ENCODE assay signal across 7 mouse cellular contexts in genomic region chr7:81344544-81345446, GRCm38 (mm10). TPM values are rescaled to one million over a fixed set of nuclear protein-coding genes. Genes with fewer than 3 reads are reported as not detected.
DNase-seq lines count a peak whose midpoint lies in the region; ATAC-seq and TF ChIP-seq lines count a peak whose summit lies in the region.

Rps17 (minus strand) TSS chr7:81345254.

- peak; percentile 97 for DNase-seq in adrenal gland, postnatal 25 days
- DNase-seq in heart, adult 18-20 months: peak; percentile 96 to 98
- peak; percentile 97 for DNase-seq in kidney, adult 2 months
- DNase-seq in spleen, adult 2 months (ENCODE audit: low read depth in 1 of 2, low spot score in 2 of 2): peak; percentile 91

- peaks cover 17% of the 10 kb centered on the region for H3K4me1 ChIP-seq in embryonic facial prominence, embryonic 12.5 days
- peaks cover 16% of the 10 kb centered on the region; the same call in 1 of the 2 replicates for H3K4me1 ChIP-seq in kidney, adult 2 months (ENCODE audit: control insufficient read depth, insufficient read depth, low read length)
- peaks cover 21% of the 10 kb centered on the region for H3K4me1 ChIP-seq in limb, embryonic 12.5 days (replicated peaks)
- peaks cover 29% of the 10 kb centered on the region for H3K4me1 ChIP-seq in midbrain, embryonic 15.5 days
- peaks cover 11% of the 10 kb centered on the region; the same call in 1 of the 2 replicates for H3K4me1 ChIP-seq in spleen, adult 2 months (ENCODE audit: control insufficient read depth, insufficient read depth, insufficient read length)

- no peaks in the 10 kb centered on the region for H3K27me3 ChIP-seq in embryonic facial prominence, embryonic 12.5 days
- H3K27me3 ChIP-seq in kidney, adult 2 months (replicated peaks; ENCODE audit: control insufficient read depth, insufficient read depth, low read length): no peaks in the 10 kb centered on the region
- no peaks in the 10 kb centered on the region; the same call in 1 of the 2 replicates for H3K27me3 ChIP-seq in limb, embryonic 12.5 days
- H3K27me3 ChIP-seq in midbrain, embryonic 15.5 days (replicated peaks): no peaks in the 10 kb centered on the region
- H3K27me3 ChIP-seq in spleen, adult 2 months (ENCODE audit: control insufficient read depth, insufficient read depth, low read length): no peaks in the 10 kb centered on the region

- ATAC-seq in embryonic facial prominence, embryonic 12.5 days (ENCODE audit: insufficient number of reproducible peaks, insufficient read depth, low FRiP score, low TSS enrichment): peak; percentile 81
- peak; percentile 79 for ATAC-seq in limb, embryonic 12.5 days (ENCODE audit: insufficient number of reproducible peaks, insufficient read depth, low FRiP score, low TSS enrichment, low read depth)
- peak; percentile 92 for ATAC-seq in midbrain, embryonic 15.5 days (replicated peaks)

- peak within 1 kb of the TSS; percentile 100 for H3K9ac ChIP-seq in embryonic facial prominence, embryonic 12.5 days
- peak within 1 kb of the TSS; percentile 99 for H3K9ac ChIP-seq in limb, embryonic 12.5 days (replicated peaks)
- H3K9ac ChIP-seq in midbrain, embryonic 15.5 days: peak within 1 kb of the TSS; percentile 96

- H3K9me3 ChIP-seq in embryonic facial prominence, embryonic 12.5 days: no peaks in the 10 kb centered on the region
- no peaks in the 10 kb centered on the region; the same call in 1 of the 2 replicates for H3K9me3 ChIP-seq in limb, embryonic 12.5 days
- no peaks in the 10 kb centered on the region for H3K9me3 ChIP-seq in midbrain, embryonic 15.5 days

- TF ChIP-seq POLR2A in kidney, adult 2 months (IDR thresholded peaks at IDR 0.05; ENCODE audit: low read depth, low read length): peak; percentile 51
- TF ChIP-seq POLR2A in spleen, adult 2 months (IDR thresholded peaks at IDR 0.05; ENCODE audit: low read depth, low read length): peak; percentile 64

- under 1% methylated on average over 85 of the region's 85 CpGs for WGBS in embryonic facial prominence, embryonic 12.5 days
- under 1% methylated on average over 85 of the region's 85 CpGs for WGBS in kidney, adult 2 months
- under 1% methylated on average over 84 of the region's 85 CpGs for WGBS in limb, embryonic 12.5 days
- WGBS in midbrain, embryonic 15.5 days: under 1% methylated on average over 84 of the region's 85 CpGs
- WGBS in spleen, adult 2 months: under 1% methylated on average over 85 of the region's 85 CpGs

- peaks cover 37% of the 10 kb centered on the region for H3K36me3 ChIP-seq in embryonic facial prominence, embryonic 12.5 days
- H3K36me3 ChIP-seq in kidney, adult 2 months (ENCODE audit: control insufficient read depth, insufficient read depth, low read length): peaks cover 4% of the 10 kb centered on the region; the same call in 1 of the 2 replicates
- peaks cover 42% of the 10 kb centered on the region for H3K36me3 ChIP-seq in limb, embryonic 12.5 days
- H3K36me3 ChIP-seq in midbrain, embryonic 15.5 days (replicated peaks): peaks cover 17% of the 10 kb centered on the region; the same call in 1 of the 2 replicates
- H3K36me3 ChIP-seq in spleen, adult 2 months (ENCODE audit: control insufficient read depth, insufficient read depth, low read length): peaks cover 21% of the 10 kb centered on the region

- peak within 1 kb of the TSS; percentile 92 for H3K27ac ChIP-seq in embryonic facial prominence, embryonic 12.5 days
- peak within 1 kb of the TSS; percentile 73 for H3K27ac ChIP-seq in kidney, adult 2 months (ENCODE audit: insufficient read depth, low read depth, low read length)
- peak within 1 kb of the TSS; percentile 94 for H3K27ac ChIP-seq in limb, embryonic 12.5 days
- peak within 1 kb of the TSS; percentile 86 for H3K27ac ChIP-seq in midbrain, embryonic 15.5 days
- H3K27ac ChIP-seq in spleen, adult 2 months (ENCODE audit: insufficient read depth, low read length): peak within 1 kb of the TSS; percentile 80

- TF ChIP-seq CTCF in kidney, adult 2 months (conservative IDR thresholded peaks at IDR 0.05; ENCODE audit: insufficient read depth, insufficient read length, low read depth, low read length): peak; percentile 77
- peak; percentile 96 for TF ChIP-seq CTCF in spleen, adult 2 months (IDR thresholded peaks at IDR 0.05; ENCODE audit: extremely low read depth, insufficient read depth, insufficient read length, insufficient replicate concordance)

- H3K4me2 ChIP-seq in embryonic facial prominence, embryonic 12.5 days (replicated peaks): peak within 1 kb of the TSS; percentile 97
- H3K4me2 ChIP-seq in limb, embryonic 12.5 days: peak within 1 kb of the TSS; percentile 98
- H3K4me2 ChIP-seq in midbrain, embryonic 15.5 days: peak within 1 kb of the TSS; percentile 87

- peak within 1 kb of the TSS; percentile 99 for H3K4me3 ChIP-seq in embryonic facial prominence, embryonic 12.5 days
- peak within 1 kb of the TSS; percentile 78 for H3K4me3 ChIP-seq in kidney, adult 2 months (ENCODE audit: insufficient read depth, low read depth, low read length)
- H3K4me3 ChIP-seq in limb, embryonic 12.5 days (replicated peaks): peak within 1 kb of the TSS; percentile 97
- peak within 1 kb of the TSS; percentile 92 for H3K4me3 ChIP-seq in midbrain, embryonic 15.5 days
- peak within 1 kb of the TSS; percentile 88 for H3K4me3 ChIP-seq in spleen, adult 2 months (ENCODE audit: extremely low read depth, insufficient read depth, insufficient read length)

RNA-seq across cellular contexts. Expression of gene Rps17, which starts in this region (rescaled TPM):
- 1,081 and 1,170 TPM in 2 replicates for total RNA-seq in adrenal gland, postnatal 25 days (2021)
- 1,128 and 1,164 TPM in 2 replicates for polyA plus RNA-seq in embryonic facial prominence, embryonic 12.5 days (2016; fragmentation: Nextera tagmentation; extraction: Ambion mirVana)
- 1,000 to 10,000 TPM in 1 of 2 experiments, 100 to 1,000 TPM in 1; 956 to 1,038 TPM for total RNA-seq in heart, adult 18-20 months (2021)
- polyA plus RNA-seq in kidney, adult 2 months (2012; rRNA removed): 1,243 and 1,376 TPM in 2 replicates
- 1,248 and 1,281 TPM in 2 replicates for polyA plus RNA-seq in limb, embryonic 12.5 days (2016; fragmentation: Nextera tagmentation; extraction: Ambion mirVana)
- polyA plus RNA-seq in midbrain, embryonic 15.5 days (2015; fragmentation: Nextera tagmentation; extraction: Ambion mirVana): 648 and 653 TPM in 2 replicates
- 776 and 827 TPM in 2 replicates for polyA plus RNA-seq in spleen, adult 2 months (2012; rRNA removed)

Comparison
In these comparisons a context has a peak if more than half of its experiments do, and no peak if none do; other contexts are left out.
1. Peak in every context shown above with its lines: DNase-seq, ATAC-seq, H3K4me3 ChIP-seq and H3K27ac ChIP-seq.